Mouse (Mus musculus) right cerebral cortex, postnatal 36 days (tissue): Measurements from ENCODE around the gene Sh2d1a.
A peak's percentile ranks its signal among the peaks of the same experiment; 100 is the strongest.

ENCODE experiments used
- DNase-seq, 2 experiments: peaks; one replicate each; pipeline ENCODE4 v3.0.0; 2022; ENCODE audit warnings: low spot score in 2 of 2, mixed read lengths in 1 of 2

Sh2d1a gene

DNA sequence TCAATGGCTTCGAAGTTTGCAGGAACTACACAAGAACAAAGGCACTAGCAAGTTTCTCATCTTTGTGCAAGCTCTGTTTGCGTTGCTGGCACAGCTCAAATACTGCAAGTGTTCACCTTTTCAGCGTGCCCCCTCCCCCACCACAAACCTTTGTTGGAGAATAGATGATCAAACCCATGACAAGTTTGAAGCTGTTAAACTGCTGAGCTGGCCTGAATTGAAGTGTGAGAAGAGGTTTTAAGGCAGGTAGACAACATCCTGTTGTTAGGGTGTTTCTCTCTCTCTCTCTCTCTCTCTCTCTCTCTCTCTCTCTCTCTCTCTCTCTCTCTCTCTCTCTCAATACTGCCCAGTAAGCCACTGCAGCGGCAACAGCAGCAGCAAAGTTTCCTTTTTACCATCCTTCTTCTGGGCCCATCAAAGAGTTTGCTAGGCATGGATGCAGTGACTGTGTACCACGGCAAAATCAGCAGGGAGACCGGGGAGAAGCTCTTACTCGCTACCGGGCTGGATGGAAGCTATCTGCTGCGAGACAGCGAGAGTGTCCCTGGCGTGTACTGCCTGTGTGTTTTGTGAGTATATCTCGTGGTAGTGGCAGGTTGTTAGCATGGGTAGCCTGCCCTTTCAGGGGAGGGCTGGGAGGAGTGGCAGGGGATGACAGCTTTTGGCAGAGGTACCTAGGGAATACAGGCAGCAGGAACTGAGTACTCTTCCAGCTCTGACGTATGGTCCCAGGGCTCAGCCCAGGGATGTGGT is at the start of gene Sh2d1a:
Sh2d1a (plus strand) TSS at position 163 of the 753 bp plus-strand sequence.
- no peak for DNase-seq

- no peak for DNase-seq
Observed at GRCm38 (mm10) chrX:42453001-42453400, 49.3 kb upstream of the Sh2d1a start.

DNA sequence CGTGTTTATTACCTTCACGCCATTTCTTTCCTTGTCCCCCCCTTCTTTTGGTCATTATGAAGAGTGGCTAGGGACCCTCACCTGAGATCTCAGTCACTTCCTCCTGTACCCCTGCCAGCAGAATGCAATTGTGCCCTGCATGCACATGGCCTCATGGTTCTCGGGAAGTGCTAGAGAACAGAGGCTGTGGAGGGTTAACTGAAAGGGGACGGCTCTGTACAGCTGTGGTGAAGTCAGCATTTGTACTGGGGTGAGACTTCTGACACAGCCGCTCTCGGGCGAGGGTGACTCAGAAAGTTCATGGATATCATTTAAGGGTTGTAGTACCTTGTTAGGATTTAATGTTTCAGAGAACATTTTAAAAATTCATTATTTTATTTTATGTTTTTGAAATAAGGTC is 47.7 kb upstream of the Sh2d1a start:
- no peak for DNase-seq

GRCm38 (mm10) chrX:42489446-42489845 is 12.8 kb upstream of the Sh2d1a start, which contains the start of gene Tex13c2:
Gene Tex13c2 (plus strand): TSS chrX:42489691.
- no peak for DNase-seq

- no peak for DNase-seq
Observed at GRCm38 (mm10) chrX:42490336-42490735, 11.9 kb upstream of the Sh2d1a start.

DNA sequence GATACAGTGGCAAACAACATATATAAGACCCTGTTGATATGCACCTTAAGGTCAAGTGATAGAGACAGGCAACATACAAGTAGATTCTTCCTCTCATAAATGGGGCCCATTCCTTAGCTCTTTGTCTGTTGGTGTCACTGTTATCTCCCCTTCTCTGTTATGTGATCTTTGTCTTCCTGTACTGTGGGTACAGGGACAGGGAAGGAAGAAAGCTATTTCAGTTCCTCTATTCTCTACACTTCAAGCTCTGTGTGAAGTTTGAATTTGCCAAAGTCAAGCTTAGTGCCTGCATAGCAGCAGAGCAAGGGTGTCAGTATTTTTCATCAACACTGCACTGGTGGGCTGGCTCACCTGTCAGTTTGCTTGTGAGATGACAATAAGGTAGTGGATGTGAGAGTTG is 1.7 kb upstream of the Sh2d1a start:
- DNase-seq: no peak

GRCm38 (mm10) chrX:42511105-42511504 is 8.9 kb downstream of the Sh2d1a start:
- no peak for DNase-seq

GRCm38 (mm10) chrX:42512567-42512966 is 10.3 kb downstream of the Sh2d1a start:
- DNase-seq: no peak

- no peak for DNase-seq
Observed at GRCm38 (mm10) chrX:42522868-42523267, 20.6 kb downstream of the Sh2d1a start.

- DNase-seq: no peak
Observed at GRCm38 (mm10) chrX:42530703-42531102, 28.4 kb downstream of the Sh2d1a start.

DNA sequence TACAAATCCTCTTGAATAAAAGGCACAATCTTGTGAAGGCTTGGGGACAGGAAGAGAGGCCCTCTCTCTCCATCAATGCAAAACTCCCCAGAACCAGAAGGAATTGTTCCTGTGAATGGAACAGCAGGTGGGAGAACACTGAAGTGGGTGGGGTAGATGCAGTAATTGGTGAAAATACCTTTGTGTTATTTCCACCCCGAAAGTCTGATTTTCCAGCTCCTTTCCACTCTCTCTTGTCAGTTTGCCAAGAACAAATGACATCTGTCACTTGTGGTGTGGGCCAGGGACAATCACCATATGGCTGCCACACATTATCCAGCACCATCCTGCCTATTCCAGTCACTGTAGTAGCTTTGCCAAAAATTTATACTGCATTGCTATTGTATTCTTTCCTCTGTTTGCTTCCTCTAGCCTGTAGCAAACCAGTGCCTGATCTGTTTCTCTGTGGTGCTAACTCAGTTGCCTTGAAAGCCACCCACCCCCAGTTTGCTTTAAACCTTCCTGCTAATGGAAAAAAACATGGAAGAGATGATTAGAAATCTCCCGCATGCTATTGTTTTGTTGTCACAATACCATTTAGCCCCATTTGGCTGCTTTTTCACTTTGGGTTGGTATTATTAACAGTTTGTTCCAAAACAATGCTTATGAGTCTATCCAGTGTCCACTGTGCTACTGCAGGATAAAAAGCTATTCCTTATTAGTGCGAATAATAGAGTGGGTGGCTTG is 37.9 kb downstream of the Sh2d1a start:
- peak in 1 of 2 experiments; percentile 4 for DNase-seq

DNA sequence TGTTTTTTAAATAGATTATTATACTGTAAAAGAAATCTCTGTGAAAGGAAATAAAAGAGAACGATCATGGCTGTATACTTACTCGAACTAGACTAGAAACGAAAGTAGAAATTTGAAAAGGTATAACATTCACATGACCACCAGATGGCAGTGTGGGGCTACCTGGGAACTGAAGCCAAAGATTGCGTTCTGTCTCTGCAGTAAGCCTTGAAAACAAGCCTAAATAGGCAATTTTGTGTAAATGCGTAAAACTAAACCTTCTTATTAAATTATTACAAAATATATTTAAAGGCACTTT is 38.5 kb downstream of the Sh2d1a start:
- DNase-seq: peak; percentile 7 to 22

- no peak for DNase-seq
Observed at GRCm38 (mm10) chrX:42545076-42545475, 42.8 kb downstream of the Sh2d1a start.

DNA sequence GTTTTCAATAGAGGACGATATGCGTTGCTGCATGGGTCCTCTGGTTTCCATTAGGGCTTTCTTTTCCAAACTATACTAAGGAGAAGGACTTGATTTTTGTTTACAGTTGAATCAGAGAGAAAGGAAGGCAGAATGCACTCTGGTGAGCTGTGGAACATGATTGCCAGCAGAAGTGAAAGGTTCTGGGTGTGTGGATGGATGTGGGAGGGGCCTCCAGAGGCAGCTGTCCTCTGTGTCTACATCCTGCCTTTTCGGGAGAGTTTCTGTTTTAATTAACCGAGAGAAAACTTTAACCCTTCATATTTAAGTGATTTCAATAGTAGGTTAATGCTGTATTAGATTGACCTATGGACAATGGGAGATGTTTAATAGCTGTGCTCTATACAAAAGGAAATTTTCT is 46.3 kb downstream of the Sh2d1a start:
- DNase-seq: no peak

DNA sequence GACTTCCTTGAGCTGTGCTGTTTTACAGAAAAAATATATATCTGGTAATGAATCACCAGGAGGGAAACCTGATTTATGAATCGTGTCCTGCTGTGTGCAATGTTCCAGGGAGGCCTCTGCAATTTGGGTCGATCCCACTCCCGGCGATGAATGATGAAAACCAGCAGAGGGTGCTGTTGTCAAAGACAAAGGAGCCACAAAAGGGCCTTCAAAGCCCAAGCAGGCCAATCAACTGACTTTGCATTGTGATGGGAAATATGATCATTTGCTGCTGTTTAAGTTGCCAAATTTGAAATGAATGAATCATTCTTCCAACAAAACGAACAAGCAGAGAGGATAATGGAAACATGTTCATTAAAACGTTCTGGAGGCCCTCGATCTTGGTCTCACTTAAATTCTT is 55.0 kb downstream of the Sh2d1a start:
- DNase-seq: peak; percentile 8 to 14

GRCm38 (mm10) chrX:42558683-42559082 is 56.4 kb downstream of the Sh2d1a start:
- no peak for DNase-seq
